Mouse (Mus musculus): ENCODE results near the gene Apol8. TPM values are rescaled to one million over a fixed set of nuclear protein-coding genes. Genes with fewer than 3 reads are reported as not detected.

The Apol8 gene
- total and polyA plus RNA-seq, 2 experiments from 2014 or later: 0.36 TPM; not detected in 1

DNA sequence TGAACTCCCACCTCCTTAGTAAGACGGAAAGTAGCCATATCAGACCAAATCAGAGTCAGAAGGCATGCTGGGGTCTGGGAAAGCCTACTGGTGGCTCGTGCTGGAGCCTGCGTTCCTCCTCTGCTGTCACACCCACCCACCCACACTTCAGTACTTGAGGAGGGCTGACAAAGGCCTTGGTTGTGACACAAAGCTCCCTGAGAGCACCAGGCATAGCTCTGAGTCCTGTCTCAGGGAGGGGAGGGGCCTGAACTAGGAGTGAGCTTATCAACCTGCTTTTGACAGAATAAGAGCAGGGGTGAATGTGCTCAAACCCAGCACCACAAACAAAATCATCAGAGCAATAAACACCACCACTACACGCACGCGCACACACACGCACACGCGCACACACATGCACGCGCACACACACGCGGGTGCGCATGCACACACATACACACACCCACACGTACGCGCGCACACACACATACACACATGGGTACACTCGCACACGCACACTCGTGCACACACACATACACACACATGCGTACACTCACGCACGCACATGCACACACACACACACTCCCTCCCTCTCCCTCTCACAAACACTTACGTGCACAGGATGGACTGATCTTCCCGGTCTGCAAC, 39.7 kb upstream of the Apol8 start:
- Histone ChIP-seq H3K4me1 (ENCODE audit: insufficient read depth, low read length) (0 out of 2 replicates have a peak, but pooled peaks cover 4% of the 10 kb centered on the region), H3K4me3 (ENCODE audit: low read depth, low read length) (no peak overlapping the region), H3K4me2 (ENCODE audit: low read depth, low read length, poor library complexity, severe bottlenecking) (no peak overlapping the region), H3K9ac (replicated peaks; ENCODE audit: low read length, poor library complexity, severe bottlenecking) (no peak overlapping the region), H3K9me3 (ENCODE audit: low read length) (no peaks in the 10 kb centered on the region), H3K27ac (ENCODE audit: low read depth, low read length) (no peak overlapping the region), H3K36me3 (ENCODE audit: insufficient read depth, low read length) (0 out of 2 replicates have a peak, but pooled peaks cover 5% of the 10 kb centered on the region), H3K27me3 (ENCODE audit: insufficient read depth, low read length) (no peaks in the 10 kb centered on the region)
- 97% methylated on average over 26 of the region's 26 CpGs for WGBS
- no peak for TF ChIP-seq CTCF (IDR thresholded peaks at IDR 0.05)
- ATAC-seq (ENCODE audit: low FRiP score) (no peak), DNase-seq (ENCODE audit: low spot score) (no peak)

DNA sequence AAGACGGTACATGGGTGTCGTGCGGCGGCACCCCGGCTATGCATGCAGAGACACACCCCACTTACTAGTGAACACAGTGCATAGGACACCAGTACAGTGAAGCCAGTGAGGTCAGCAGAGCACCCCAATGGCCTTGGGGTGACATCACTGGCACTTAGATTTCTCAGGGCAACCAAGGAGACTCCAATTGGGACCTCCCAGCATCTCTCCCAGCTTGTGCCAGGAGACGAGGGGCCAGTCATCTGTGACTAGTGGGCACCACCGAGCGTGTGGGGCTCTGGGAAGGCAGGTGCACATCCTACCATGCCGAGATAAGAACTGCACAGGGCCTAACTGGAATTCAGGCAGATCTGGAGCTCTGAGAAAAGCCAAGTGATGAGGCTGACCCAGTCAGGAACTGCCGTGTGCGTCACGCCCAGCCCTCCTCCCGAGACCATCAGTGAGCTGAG, 38.1 kb upstream of the Apol8 start:
- Histone ChIP-seq H3K27ac (ENCODE audit: low read depth, low read length) (no peak overlapping the region), H3K9ac (replicated peaks; ENCODE audit: low read length, poor library complexity, severe bottlenecking) (no peak overlapping the region), H3K36me3 (ENCODE audit: insufficient read depth, low read length) (peaks cover 12% of the 10 kb centered on the region), H3K9me3 (ENCODE audit: low read length) (no peaks in the 10 kb centered on the region), H3K4me2 (ENCODE audit: low read depth, low read length, poor library complexity, severe bottlenecking) (no peak overlapping the region), H3K27me3 (ENCODE audit: insufficient read depth, low read length) (no peaks in the 10 kb centered on the region), H3K4me1 (ENCODE audit: insufficient read depth, low read length) (0 out of 2 replicates have a peak, but pooled peaks cover 4% of the 10 kb centered on the region), H3K4me3 (ENCODE audit: low read depth, low read length) (no peak overlapping the region)
- 88% methylated on average over 13 of the region's 13 CpGs for WGBS
- TF ChIP-seq CTCF (IDR thresholded peaks at IDR 0.05): no peak
- DNase-seq (ENCODE audit: low spot score): no peak
- no peak for ATAC-seq (ENCODE audit: low FRiP score)

- no peak overlapping the region for H3K4me3 ChIP-seq (ENCODE audit: low read depth, low read length)
- H3K27me3 ChIP-seq (ENCODE audit: insufficient read depth, low read length): no peaks in the 10 kb centered on the region
- 87% methylated on average over 13 of the region's 13 CpGs for WGBS
- no peak overlapping the region for H3K4me2 ChIP-seq (ENCODE audit: low read depth, low read length, poor library complexity, severe bottlenecking)
- DNase-seq (ENCODE audit: low spot score): no peak
- no peak for TF ChIP-seq CTCF (IDR thresholded peaks at IDR 0.05)
- H3K9me3 ChIP-seq (ENCODE audit: low read length): no peaks in the 10 kb centered on the region
- H3K4me1 ChIP-seq (ENCODE audit: insufficient read depth, low read length): 0 out of 2 replicates have a peak, but pooled peaks cover 4% of the 10 kb centered on the region
- H3K27ac ChIP-seq (ENCODE audit: low read depth, low read length): no peak overlapping the region
- H3K9ac ChIP-seq (replicated peaks; ENCODE audit: low read length, poor library complexity, severe bottlenecking): no peak overlapping the region
- no peak for ATAC-seq (ENCODE audit: low FRiP score)
- peaks cover 16% of the 10 kb centered on the region for H3K36me3 ChIP-seq (ENCODE audit: insufficient read depth, low read length)
These were observed 37.5 kb upstream of the Apol8 start for GRCm38 (mm10) chr15:77794138-77794907.

GRCm38 (mm10) chr15:77793554-77793953, 36.8 kb upstream of the Apol8 start:
- no peak for TF ChIP-seq CTCF (IDR thresholded peaks at IDR 0.05)
- H3K4me3 ChIP-seq (ENCODE audit: low read depth, low read length): no peak overlapping the region
- ATAC-seq (ENCODE audit: low FRiP score) (no peak), DNase-seq (ENCODE audit: low spot score) (no peak)
- no peak overlapping the region for H3K27ac ChIP-seq (ENCODE audit: low read depth, low read length)
- no peak overlapping the region for H3K9ac ChIP-seq (replicated peaks; ENCODE audit: low read length, poor library complexity, severe bottlenecking)
- H3K27me3 ChIP-seq (ENCODE audit: insufficient read depth, low read length): no peaks in the 10 kb centered on the region
- no peak overlapping the region for H3K4me2 ChIP-seq (ENCODE audit: low read depth, low read length, poor library complexity, severe bottlenecking)
- no peaks in the 10 kb centered on the region for H3K9me3 ChIP-seq (ENCODE audit: low read length)
- H3K36me3 ChIP-seq (ENCODE audit: insufficient read depth, low read length): peaks cover 23% of the 10 kb centered on the region
- WGBS: 93% methylated on average over 7 of the region's 7 CpGs
- H3K4me1 ChIP-seq (ENCODE audit: insufficient read depth, low read length): 0 out of 2 replicates have a peak, but pooled peaks cover 2% of the 10 kb centered on the region

GRCm38 (mm10) chr15:77793094-77793493, 36.3 kb upstream of the Apol8 start:
- 97% methylated on average over 4 of the region's 4 CpGs for WGBS
- Histone ChIP-seq H3K4me3 (ENCODE audit: low read depth, low read length) (no peak overlapping the region), H3K27me3 (ENCODE audit: insufficient read depth, low read length) (no peaks in the 10 kb centered on the region), H3K36me3 (ENCODE audit: insufficient read depth, low read length) (peaks cover 28% of the 10 kb centered on the region), H3K4me1 (ENCODE audit: insufficient read depth, low read length) (no peaks in the 10 kb centered on the region), H3K9ac (replicated peaks; ENCODE audit: low read length, poor library complexity, severe bottlenecking) (no peak overlapping the region), H3K4me2 (ENCODE audit: low read depth, low read length, poor library complexity, severe bottlenecking) (no peak overlapping the region), H3K9me3 (ENCODE audit: low read length) (no peaks in the 10 kb centered on the region), H3K27ac (ENCODE audit: low read depth, low read length) (no peak overlapping the region)
- TF ChIP-seq CTCF (IDR thresholded peaks at IDR 0.05): no peak
- ATAC-seq (ENCODE audit: low FRiP score) (no peak), DNase-seq (ENCODE audit: low spot score) (no peak)

GRCm38 (mm10) chr15:77792056-77792455, 35.3 kb upstream of the Apol8 start:
- H3K4me1 ChIP-seq (ENCODE audit: insufficient read depth, low read length): no peaks in the 10 kb centered on the region
- no peak overlapping the region for H3K4me3 ChIP-seq (ENCODE audit: low read depth, low read length)
- no peaks in the 10 kb centered on the region for H3K9me3 ChIP-seq (ENCODE audit: low read length)
- no peak for DNase-seq (ENCODE audit: low spot score)
- ATAC-seq (ENCODE audit: low FRiP score): no peak
- H3K9ac ChIP-seq (replicated peaks; ENCODE audit: low read length, poor library complexity, severe bottlenecking): no peak overlapping the region
- no peak overlapping the region for H3K27ac ChIP-seq (ENCODE audit: low read depth, low read length)
- 93% methylated on average over 9 of the region's 9 CpGs for WGBS
- H3K4me2 ChIP-seq (ENCODE audit: low read depth, low read length, poor library complexity, severe bottlenecking): no peak overlapping the region
- peaks cover 35% of the 10 kb centered on the region for H3K36me3 ChIP-seq (ENCODE audit: insufficient read depth, low read length)
- H3K27me3 ChIP-seq (ENCODE audit: insufficient read depth, low read length): no peaks in the 10 kb centered on the region
- TF ChIP-seq CTCF (IDR thresholded peaks at IDR 0.05): no peak
